Mouse (Mus musculus) skeletal muscle tissue, adult 2 months (tissue): ENCODE data around the gene Themis2.
A peak's percentile ranks its signal among the peaks of the same experiment; 100 is the strongest.

Source experiments
- DNase-seq: peaks from one replicate; pipeline ENCODE4 v3.0.0-alpha.2; 2012; ENCODE audit warnings: low read depth, low spot score

Gene Themis2

DNA sequence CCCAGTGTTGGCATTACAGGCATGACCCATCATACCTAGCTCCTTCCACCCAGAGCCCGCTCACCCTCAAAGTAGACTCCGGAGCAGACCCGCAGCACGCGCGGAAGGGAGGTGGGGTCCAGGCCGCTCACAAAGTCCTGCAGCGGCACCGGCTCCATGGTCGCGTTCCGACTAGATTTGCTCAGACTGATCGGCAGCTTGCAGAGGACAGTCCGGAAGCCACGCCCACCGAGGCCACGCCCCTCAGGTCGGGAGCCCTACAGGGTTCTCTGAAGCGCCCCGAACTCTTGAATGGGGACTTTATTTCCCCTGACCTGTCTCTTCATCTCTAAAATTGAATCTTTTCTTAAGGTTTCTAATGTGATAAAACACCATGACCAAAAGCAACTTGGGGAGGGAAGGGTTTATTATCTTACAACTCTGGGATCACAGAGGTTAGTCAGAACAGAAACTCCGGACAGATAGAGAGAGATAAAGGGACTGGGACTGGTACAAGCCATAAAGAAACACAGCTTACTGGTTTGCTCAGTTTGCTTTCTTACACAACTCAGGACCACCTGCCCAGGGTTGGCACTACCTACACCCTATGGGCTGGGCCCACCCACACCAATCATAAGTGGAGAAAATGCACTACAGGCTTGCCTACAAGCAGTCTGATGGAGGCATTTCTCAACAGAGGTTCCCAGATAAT is at the start of gene Themis2:
Gene Themis2, minus strand, starts transcription at position 192 of the 691 bp plus-strand sequence.
- peak; percentile 44 for DNase-seq

DNA sequence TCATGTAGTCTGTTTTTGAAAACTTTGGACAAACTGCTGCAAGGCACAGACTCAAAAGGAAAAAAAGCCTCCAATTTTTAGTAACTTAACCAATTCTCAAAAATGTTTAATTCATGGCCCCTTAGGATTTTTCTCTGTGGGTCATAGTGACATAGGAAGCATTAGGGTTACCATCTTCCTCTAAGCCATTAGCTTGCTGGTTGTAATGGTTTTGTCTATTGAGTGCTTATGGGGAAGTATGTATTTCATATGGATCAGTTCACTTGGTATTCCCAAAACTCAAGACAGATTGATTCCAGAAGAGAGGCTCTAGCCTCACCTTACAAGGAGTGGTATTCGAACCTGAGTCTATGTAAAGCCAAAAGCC is 47.5 kb upstream of the Themis2 start:
- DNase-seq, result no peak

DNA sequence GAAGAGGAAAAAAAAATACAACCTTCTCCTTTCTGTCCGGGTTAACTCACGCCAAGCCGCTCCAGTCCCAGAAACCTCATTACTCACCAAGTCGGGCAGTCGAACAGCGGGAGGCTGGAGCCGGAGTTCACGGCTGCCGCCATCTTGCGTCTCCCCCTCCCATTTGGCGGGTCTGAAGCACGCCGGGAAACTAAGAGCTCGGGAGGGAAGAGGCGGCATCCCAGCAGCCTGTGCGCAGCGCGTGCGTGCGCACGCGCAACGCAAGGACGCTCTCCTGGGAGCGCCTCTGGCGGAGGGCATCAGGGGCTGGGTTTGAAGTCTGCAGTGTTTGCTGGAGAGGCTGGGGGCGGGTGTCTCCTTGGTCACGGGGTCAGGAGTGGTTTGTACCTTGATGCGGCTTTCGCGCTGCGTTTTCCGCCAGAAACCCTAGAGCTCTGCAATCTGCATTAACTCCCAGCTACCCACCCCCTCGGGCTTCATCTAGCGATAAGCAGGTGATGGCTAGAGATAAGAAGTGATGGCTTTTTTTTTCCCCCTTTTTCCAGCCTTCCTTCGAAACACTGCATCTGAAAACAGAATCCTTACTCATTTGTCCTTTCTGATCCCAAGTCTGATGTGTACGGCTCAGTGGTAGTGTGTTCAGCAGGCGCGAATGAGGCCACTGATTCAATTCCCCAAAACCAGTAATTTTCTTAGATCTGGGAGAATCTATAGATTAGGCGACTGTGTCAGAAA is 47.0 kb upstream of the Themis2 start, which contains the start of gene Ppp1r8:
Gene Ppp1r8, minus strand, starts transcription at position 200 of the 735 bp plus-strand sequence.
- peak; percentile 96 for DNase-seq

DNA sequence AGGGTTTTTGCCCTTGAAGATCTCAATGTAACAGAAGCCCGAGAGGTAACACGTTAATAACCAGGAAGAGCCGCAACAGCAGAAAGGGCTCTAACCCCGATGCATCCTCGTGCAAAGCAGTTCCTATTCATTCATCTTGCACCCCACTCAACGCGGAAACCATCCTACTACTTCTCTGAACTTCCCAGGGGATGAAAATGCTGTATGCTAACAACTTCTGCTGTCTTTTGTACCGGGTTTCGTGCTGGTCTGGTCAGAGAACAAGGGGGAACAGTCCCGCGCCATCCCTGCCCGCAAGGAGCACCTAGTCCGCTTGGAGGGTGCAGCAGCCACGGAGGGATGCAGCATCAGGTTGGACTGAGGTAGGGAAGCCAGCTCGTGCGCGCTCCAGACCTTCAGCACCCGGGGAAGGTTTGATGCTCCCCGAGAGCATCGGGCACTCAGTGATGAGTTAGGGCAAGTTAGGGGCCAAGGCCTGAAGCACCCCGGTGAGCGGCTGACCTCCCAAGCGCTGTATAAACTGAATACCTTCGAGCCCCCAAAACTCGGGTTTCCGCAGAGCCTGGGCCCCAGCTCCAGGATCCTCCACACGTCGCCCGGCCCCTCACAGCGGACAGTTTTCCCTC is 46.2 kb upstream of the Themis2 start:
- DNase-seq, result no peak

DNA sequence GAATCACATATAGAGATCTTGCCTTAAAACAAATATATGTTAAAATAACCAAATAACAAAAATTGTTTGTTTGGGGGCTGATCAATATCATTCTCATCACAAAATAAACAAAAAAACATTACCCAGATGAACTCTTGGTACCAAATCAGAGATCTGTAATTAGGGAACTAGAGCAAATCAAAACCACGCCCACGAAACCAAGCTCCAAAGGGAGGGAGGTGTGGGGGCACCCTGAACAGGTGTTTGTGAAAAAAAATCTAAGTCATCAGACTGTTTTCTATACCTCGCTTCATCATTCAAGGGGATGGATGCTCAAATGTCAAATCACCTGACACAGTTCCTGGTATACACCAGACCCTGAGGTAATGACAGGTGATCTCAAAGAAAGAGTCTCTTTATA is 45.3 kb upstream of the Themis2 start:
- DNase-seq, result no peak

DNA sequence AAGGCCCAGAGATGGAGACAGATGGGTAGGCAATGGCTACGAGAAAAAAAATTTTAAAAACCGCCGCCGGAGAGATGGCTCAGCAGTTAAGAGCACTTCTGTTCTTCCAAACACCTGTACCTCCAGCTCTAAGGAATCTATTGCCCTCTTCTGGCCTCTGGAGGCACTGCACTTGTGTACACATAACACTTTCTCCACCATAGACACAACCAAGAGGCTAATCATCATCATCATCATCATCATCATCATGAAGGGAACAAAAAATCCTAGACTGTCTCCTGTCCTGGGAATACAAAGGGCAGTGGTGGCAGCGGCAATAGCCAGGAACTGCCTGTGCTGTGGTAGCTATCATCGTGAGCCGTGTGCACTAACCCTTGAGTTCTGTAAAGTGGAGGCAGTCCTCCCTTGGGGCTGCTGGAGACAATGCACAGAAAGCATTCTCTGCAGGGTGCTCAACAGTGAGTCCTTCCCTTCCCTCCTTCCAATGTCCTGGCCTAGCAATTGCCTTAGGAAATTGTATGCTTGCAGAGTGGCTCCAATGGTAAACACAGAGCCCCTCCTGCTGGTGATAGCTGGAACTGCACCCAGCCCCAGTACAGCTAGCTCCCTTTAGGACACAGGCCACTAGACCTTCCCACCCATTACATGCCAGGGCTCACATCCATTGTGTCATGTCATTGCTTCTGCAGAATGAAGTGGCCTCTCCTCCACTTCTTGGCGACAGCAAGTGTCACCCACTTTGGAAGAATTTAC is 27.6 kb upstream of the Themis2 start:
- peak; percentile 31 for DNase-seq

DNA sequence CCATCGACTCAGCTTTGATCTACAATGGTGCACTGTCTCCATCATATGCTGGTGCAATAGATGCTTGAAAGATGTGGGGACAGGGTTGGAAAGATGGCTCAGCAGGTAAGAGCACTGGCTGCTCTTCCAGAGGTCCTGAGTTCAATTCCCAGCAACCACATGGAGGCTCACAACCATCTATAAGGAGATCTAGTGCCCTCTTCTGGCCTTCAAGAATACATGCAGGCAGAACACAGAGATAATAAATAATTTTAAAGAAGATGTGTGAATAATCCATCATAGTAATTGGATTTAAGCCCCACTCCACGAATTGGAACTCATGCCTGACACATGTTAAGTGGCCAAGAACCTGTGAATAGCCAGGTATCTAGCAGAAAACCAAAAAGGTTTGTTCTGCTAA is 22.3 kb upstream of the Themis2 start:
- no peak for DNase-seq

DNA sequence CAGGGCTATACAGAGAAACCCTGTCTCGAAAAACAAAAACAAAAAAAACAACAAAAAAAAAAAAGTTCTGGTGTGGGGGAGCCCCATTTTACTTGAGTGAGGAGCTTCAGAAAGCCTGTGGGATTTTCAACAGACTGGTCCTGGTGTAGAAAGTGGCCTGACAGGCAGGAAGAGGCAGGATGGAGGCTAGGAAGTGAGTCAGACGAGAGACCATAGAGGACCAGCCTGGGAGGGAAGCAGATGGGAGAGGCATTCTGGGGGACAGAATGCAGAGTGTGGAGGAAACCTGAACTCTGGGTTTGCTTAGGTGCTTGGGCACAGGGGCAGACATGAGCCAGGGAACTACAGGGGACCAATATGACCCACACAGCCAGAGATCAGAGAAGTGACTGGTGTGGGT is 20.7 kb upstream of the Themis2 start:
- DNase-seq, result no peak

DNA sequence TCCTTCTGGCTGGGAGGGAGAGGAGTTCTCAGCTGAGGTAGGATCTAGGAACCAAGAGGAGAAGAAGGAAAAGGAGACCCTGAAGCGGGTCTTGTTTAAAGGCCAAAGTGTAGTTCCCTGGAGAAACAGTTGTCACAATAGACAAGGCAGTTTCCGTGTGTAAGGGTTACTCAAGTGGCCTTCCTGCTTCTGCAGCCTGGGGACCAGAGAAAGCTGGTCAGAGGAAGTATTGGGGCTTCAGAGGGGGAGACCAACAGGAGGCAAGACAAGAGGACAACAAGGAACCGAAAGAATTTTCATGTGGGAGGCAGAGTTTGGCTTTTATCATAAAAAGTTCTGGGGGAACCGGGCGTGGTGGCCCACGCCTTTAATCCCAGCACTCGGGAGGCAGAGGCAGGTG is 20.2 kb upstream of the Themis2 start:
- no peak for DNase-seq

DNA sequence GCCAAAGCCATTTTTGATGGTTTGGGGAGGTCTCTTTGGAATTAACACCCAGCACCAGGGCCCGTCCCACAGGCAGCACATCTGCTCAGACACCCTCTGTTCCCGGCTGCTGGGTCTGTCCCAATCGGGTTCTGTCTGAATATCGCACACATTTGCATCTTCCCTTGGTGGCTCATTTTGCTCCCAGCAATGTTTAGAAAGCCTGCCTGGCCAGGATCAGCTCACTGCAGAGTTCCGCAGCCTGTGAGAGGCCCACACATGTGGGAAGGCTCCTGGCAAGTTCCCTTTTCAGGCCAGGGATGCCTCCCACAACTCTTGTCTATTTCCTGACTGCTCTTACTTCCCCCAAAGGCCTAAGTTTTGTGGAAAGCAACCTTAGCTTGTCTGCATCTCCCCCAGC is 13.4 kb upstream of the Themis2 start:
- no peak for DNase-seq

DNA sequence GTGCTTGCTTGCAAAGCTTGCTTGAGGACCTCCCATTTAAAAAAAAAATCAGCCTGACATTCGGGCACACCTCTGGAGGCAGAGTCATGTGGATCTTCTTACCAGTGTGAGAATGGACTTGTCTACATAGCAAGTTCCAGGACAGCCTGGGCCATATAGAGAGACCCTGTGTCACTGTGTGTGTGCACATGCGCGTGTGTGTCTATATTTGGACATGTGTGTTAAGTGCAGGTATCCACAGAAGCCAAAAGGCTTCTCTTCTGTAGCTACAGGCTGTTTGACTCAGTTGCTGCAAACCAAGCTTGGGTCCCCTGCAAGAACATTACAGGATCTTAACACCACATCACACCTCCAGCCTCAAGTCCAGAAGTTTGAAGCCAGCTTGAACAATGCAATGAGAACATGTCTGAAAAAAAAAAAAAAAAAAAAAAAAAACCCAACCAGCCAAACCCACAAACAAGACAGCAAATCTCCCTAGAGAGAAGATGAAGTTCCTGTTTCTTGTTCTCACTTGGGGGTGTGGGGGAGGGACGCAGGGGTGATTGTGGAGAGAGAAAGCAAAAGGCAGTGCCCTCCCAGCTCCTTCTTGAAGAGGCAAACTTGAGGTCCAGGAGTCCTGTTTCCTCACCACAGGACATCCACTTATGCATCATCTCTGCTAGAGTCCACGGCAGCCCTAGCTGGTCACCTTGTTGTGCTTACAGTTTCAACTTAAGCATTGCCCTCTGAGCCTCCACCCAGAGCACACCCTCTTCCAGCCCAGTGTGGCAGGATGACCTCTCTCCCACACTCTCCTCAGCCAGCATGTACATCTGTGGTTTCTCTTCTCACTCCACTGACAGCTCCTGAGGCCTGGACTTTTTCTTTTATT is 11.8 kb upstream of the Themis2 start:
- DNase-seq, result no peak

DNA sequence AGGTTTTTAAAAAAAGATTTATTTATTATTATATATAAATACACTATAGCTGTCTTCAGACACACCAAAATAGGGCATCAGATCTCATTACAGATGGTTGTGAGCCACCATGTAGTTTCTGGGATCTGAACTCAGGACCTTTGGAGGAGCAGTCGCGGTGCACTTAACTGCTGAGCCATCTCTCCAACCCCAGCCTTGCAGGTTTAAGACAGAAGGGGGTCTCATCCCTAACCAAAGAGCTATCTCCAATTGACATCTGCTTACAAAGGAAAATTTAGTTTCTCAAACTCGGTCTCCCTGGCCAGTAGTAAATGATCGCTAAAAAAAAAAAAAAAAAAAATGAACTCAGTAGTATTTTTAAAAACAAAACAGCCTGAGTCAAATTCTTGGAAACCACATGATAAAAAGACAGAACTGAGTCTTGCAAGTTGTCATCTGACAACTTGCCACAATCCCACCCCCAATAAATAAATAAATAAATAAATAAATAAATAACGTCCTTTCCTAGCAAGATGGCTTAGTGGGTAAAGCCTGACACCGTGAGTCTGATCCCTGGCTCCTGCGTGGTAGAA is 10.5 kb upstream of the Themis2 start:
- DNase-seq, result no peak

DNA sequence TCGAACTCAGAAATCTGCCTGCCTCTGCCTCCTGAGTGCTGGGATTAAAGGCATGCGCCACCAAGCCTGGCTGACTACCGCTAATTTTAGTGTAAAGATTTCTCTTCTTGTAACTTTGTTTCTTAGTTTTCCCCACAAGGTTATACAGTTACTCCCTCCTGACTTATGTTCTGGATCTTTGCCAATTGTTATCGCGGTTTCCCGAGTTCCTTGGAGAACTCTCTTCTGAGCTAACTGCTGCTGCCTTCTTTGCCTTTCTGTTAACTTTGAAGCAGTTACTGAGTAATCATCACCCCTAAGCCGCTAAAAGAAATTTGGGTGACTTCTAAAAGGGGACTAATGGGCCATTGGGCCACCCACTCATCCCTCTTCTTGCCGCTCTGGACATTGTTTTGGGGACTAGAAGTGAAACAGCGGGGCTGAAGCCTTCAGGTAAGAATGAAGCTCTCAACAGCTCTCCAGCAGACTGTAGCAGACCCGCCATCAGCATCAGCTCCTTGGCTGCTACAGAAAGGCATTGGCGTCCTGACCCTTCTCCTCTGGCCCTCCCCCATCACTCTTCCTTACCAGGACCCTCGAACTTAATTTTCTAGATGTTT is 9.5 kb upstream of the Themis2 start:
- DNase-seq, result no peak

DNA sequence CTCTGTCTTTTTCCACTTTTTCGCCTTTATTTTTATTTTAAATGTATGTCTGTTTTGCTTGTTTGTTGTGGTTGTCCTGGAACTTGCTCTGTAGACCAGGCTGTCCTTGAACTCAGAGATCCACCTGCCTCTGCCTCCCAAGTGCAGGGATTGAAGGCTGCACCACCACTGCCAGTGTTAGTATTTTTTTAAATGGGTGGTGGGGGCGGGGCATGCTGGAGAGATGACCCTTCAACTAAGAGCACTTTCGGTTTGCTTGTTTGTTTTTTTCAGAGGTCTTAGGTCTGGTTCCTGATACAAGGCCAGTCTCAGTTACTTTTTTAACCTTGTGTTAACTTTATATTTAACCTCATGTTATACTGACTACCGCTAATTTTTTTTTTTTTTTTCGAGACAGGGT is 9.0 kb upstream of the Themis2 start:
- DNase-seq, result no peak

DNA sequence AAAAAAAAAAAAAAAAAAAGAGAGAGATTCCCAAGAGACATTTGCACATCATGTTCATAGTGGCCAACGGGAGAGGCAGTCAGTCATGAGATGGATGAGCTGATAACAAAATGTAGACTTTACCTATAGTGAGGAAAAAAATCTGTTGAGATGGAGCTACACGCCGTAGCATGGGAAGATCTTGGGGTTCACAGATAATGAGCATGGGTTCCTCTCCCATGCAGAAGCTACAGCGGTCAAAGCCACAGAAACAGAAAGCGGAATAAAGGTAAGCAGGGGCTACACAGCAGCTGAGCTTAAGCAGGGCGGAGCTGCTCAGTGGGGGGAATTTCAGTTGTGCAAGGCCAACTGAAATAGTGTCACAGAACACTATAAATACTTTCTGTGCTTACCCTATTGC is 8.1 kb upstream of the Themis2 start:
- DNase-seq, result no peak

DNA sequence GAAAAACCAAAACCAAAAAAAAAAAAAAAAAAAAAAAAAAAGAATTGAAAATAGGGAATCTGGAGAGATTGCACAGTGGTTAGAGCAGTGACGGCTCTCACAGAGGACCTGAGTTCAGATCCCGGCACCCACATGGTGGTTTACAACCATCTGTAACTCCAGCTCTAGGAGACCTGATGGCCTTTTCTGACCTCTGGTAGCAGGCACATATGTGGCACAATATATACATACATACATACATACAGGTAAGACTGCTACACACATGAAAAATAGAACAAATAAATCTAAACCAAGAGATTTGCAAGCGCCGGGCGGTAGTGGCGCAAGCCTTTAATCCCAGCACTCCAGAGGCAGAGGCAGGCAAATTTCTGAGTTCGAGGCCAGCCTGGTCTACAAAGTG is 7.7 kb upstream of the Themis2 start:
- no peak for DNase-seq

DNA sequence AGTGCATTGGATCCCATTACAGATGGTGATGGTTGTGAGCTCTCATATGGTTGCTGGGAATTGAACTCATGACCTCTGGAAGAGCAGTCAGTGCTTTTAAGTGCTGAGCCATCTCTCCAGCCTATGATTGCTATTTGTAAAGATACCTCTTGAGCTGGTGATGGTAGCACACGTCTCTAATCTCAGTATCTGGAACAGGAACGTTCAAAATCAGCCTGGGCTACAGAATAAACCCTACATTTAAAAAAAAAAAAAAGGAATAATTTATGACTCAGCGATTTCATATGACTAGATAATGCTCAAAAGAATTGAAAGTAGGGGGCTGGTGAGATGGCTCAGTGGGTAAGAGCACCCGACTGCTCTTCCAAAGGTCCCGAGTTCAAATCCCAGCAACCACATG is 7.0 kb upstream of the Themis2 start:
- DNase-seq, result no peak

DNA sequence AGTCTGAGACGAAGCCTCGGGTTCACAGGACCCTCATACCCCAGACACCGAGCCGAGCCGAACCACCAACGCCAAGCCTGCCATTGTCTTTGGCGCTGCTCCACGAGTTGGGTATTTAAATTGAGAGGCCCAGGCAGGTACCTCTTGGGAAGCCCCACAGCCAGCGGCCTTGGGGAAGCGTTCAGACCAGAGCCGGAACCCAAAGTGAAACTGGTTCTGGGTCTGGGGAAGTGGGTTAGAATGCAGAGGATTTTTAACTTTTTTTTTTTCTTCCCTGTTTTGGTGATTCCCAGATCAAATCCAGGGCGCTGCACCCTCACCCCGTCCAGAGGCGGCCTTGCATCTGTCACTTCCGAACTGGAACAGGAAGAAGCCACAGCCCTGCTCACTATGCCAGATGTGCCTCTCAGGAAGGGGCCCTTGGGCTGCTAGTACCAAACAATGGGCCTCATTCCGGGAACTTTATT is 6.0 kb upstream of the Themis2 start:
- peak; percentile 39 for DNase-seq

DNA sequence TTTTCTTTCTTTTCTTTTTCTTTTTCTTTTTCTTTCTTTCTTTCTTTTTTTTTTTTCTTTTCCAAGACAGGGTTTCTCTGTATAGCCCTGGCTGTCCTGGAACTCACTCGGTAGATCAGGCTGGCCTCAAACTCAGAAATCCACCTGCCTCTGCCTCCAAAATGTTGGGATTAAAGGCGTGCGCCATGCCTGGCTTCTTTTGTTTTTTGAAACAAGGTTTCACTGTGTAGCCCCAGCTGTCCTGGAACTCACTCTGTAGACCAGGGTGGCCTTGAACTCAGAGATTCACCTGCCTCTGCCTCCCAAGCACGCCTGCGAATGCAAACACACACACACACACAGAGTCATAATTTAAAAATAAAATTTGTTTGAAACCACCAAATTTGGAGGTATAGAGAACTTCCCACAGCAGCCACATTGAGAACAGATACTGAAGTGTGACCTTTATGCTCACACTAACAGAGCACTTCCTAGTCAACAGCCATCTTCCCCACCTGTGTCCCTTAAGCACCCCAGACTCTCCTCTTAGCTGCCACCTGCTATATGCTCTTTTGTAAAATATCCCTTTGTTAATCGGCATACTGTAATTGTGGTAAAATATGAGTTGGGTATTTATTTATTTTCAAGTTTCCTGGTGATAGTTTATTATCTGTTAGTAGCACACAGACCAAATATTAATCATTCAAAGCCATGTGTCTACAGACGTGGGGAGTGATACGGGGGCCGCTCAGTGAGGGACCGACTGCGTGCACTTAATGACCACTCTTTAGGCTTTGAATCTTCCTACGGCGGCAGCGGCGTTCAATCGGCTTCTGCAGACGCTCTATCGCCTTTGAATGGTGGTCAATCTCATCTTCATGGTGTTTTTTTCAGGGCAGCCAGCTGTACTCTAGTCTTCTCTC is 5.2 kb upstream of the Themis2 start:
- DNase-seq, result no peak
